Mouse (Mus musculus): ENCODE measurements around the gene Gxylt2.

Gxylt2 gene

GRCm38 (mm10) chr6:100715296-100715828 lies 10.8 kb downstream of the Gxylt2 start:
- intact Hi-C loops (cut with DNase I): no loop called here

GRCm38 (mm10) chr6:100716152-100716551 lies 11.6 kb downstream of the Gxylt2 start:
- intact Hi-C loops (cut with DNase I): no loop called here

GRCm38 (mm10) chr6:100716817-100717216 lies 12.3 kb downstream of the Gxylt2 start:
- intact Hi-C loops (cut with DNase I): no loop called here

GRCm38 (mm10) chr6:100720098-100720501 lies 15.6 kb downstream of the Gxylt2 start:
- intact Hi-C loops (cut with DNase I): no loop called here

GRCm38 (mm10) chr6:100720882-100721721 lies 16.6 kb downstream of the Gxylt2 start:
- intact Hi-C loops (cut with DNase I): no loop called here

- intact Hi-C loops (cut with DNase I): no loop called here
These were observed 27.5 kb downstream of the Gxylt2 start for GRCm38 (mm10) chr6:100731996-100732375.

DNA sequence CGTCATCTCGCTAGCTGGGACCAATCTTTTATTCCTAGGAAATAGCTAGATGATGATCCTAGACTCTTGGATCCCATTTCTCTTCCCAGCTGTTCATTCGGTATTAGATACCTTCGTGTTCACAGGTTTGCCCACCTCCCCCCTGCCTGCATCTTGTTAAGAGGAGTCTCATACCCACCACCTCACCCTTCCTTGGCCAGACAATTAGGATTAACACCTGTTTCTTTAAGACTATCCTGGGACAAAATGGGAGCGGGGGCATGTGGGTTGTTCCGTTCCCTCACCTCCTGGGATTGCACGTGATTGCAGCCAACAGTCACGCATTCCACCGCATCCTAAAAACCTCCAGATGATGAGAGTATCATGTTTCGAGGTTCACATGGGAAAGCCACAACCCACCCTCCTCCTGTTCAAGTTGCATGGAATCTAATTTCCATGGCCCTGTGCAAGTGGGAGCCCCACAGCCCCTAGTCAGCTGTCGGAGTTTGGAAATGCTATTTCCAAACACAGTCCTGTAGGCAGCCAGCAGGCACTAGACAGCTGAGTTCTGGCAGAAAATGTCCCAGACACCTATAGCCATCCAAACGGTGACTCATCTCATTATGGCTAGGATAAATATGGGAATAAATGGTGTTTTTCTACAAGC lies 28.0 kb downstream of the Gxylt2 start:
- intact Hi-C loops (cut with DNase I): no loop called here

- intact Hi-C loops (cut with DNase I): no loop called here
These were observed 28.7 kb downstream of the Gxylt2 start for GRCm38 (mm10) chr6:100733218-100733617.

- intact Hi-C loops (cut with DNase I): no loop called here
These were observed 29.8 kb downstream of the Gxylt2 start for GRCm38 (mm10) chr6:100734321-100734720.

- intact Hi-C loops (cut with DNase I): no loop called here
These were observed 54.1 kb downstream of the Gxylt2 start for GRCm38 (mm10) chr6:100758431-100759208.

- intact Hi-C loops (cut with DNase I): loop anchor here (5.0 kb wide), 1 partner anchor 105 kb away; no protein-coding TSS in a partner anchor
These were observed 63.2 kb downstream of the Gxylt2 start for GRCm38 (mm10) chr6:100767756-100768155.

- intact Hi-C loops (cut with DNase I): no loop called here
These were observed 71.5 kb downstream of the Gxylt2 start for GRCm38 (mm10) chr6:100775923-100776505.

GRCm38 (mm10) chr6:100778595-100778994 lies 74.1 kb downstream of the Gxylt2 start:
- intact Hi-C loops (cut with DNase I): no loop called here

DNA sequence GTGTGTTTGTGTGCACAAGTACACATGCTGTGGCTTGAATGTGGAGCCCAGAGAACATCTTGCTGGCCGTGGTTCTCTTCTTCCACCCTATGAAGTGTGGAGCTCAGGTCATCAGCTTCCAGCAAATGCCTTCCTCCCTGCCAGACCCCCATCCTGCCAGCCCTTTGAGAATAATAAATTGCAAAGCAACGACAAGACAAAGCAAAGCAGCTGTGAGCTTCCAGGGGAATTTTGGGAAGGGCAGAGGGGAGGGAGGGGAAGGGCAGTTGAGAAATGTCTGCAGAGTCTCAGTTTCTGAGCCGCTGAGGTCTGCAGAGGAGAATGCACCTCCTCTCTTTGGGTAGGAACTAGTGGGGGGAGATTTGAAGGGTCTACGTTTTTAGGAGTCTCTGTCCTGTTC lies 75.9 kb downstream of the Gxylt2 start:
- intact Hi-C loops (cut with DNase I): no loop called here

DNA sequence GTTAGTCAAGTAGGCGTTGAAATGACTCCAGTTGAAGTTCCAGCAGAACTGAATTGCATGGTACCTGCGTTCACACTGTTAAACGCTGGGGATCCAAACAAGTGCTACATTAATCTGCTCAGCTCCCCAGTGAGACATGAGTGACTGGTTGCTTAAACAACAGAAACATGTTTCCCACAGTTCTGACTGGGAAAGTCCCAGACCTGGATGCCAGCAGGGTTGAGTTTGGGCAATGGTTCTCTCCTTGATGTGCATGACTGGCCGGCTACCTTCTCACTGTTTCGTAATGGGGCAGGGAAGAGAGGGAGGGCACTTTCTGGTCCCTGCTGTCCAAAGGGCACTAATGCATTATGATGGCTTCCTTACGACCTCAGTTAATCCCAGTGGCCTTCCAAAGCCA lies 77.1 kb downstream of the Gxylt2 start:
- intact Hi-C loops (cut with DNase I): no loop called here

DNA sequence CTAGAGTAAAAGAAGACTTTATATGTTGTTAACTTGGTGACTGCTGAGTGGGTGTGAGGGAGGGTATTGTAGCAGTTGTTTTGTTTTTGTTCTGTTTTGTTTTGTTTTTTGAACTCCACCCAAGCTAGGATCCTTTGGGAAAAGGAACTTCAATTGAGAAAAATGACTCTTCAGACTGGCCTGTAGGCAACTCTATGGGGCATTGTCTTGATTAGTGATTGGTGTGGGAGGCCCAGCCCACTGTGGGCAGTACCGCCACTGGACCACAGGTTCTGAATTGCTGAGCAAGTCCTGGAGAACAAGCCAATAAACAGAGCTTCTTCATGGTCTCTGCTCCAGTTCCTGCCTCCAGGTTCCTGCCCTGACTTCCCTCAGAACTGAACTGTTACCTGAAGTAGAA lies 83.2 kb downstream of the Gxylt2 start:
- intact Hi-C loops (cut with DNase I): no loop called here

DNA sequence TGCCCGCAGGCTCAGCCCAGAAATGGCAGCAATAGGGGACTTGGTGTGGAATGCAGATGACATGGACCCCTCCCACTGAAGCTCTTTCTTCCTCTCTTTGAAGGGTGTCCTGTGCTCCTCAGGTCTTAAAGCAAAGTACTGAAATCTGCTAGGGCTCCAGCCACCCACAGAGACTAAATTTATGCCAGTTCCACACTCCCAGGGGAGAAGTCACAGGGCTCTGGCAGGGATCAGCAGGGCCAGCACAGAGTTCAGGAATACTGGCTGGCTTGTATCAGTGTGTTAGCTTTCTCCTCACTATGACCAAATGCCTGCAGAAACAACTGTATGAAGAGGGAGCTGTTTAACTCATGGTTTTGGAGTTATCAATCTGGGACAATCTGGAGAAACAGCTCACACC lies 84.6 kb downstream of the Gxylt2 start:
- intact Hi-C loops (cut with DNase I): no loop called here

- intact Hi-C loops (cut with DNase I): no loop called here
These were observed 87.6 kb downstream of the Gxylt2 start for GRCm38 (mm10) chr6:100792055-100792659.

GRCm38 (mm10) chr6:100792973-100793769 lies 88.6 kb downstream of the Gxylt2 start:
- intact Hi-C loops (cut with DNase I): no loop called here

DNA sequence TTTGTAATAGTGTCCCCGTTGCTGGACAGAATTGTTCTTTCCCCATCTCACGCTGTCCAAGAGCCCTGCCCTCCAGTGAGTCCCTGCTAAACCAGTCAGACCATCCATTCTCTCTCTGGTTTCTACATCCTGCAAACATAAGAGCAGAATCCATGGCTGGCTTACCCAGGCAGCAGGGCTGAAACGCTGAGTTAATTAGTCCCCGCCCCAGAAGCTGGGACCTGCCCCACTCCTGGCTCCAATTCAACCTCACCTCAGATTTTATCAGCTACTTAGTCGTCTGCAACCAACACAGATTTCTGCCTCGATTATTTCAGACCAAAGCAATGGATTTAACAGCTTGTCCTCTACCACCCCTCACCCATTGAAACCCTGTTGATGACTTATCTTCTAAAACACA lies 91.3 kb downstream of the Gxylt2 start:
- intact Hi-C loops (cut with DNase I): no loop called here
